Mouse (Mus musculus) MEL-GATA-1-ER (cell line): ENCODE data around the gene Gm10577.

Experiments used
- DNase-seq: peaks from one replicate; pipeline ENCODE4 v3.0.0-alpha.2; 2012; ENCODE audit warnings: low read depth; ENCODE audit errors: extremely low read depth

Gene Gm10577

DNA sequence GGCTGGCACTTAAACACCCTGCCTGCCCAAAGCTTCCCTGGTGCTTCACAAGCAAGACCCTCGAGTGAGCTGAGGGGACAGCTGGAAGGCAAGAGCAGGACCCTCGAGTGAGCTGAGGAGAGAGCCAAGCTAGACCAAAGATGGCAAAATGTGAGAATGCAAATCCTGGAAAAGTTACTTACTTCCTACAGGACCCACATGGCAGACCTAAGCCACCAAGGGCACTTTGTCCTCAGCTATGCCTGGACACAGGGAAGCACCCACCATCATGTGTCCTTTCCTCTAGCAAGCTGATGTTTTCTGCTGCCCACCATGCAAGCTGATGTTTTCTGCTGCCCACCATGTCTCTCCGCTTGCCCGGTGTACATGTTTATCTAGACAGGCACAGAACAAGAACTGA is at the start of gene Gm10577:
TSS of gene Gm10577 (minus strand) at position 101 of the 400 bp plus-strand sequence.
- DNase-seq, result no peak

DNA sequence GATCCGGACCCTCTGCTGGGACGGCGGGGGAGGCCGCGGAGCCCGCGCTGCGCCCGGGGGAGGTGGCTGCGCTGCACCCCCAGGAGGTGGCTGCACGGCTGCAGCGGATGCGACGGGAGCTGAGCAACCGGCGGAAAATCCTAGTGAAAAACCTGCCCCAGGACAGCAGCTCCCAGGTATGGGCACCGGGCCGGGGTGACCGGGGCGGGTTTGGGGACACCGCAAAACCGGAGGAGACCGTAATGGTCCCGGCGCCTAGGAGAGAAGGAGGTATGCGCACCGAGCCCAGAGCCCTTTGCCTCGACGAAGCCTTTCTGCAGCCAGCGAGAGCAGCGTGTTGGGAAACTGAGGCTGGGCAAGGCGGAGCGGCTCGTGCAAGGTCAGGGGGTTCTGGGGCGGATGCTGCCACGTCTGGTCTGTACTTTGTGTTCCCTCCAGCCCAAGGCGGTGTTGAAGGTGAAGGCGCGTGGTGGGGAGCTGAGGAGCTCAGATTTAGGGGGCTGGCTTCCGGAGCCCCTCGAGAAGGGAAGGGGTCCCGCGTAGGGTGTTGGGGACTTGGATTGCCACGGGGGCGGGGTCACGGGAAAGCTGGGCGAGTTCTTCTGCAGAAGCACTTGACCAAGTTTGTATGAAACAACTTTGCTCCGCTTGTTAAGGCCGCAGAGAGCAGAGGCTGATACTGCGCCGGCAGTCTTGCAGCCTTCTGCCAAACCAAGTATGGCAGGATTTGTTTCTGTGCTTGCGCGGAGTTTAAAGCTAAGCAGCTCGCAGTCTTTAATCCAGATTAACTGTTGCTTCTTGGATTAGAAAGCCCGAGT is 48.9 kb upstream of the Gm10577 start:
- no peak for DNase-seq

DNA sequence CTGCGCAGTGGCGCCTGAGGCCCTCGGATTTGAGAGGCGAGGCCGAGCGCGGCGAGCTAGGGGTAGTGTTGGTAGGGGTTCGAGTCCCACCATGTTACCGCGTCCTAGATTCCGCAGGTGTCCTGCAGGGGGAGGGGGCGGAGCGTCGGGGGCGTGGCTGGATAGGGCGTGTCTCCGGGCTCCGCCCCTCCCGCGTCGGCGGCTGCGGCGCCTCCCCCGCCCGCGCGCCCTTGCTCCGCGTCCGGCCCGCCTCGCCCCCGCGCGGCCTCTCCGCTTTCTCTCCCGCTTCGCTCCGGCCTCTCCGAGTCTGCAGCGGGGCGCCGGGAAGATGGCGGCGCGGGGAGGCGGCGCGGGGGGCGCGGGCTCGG is 48.3 kb upstream of the Gm10577 start, which contains the start of gene Raver2:
TSS of gene Raver2 (plus strand) at position 198 of the 368 bp plus-strand sequence.
- DNase-seq, result no peak

DNA sequence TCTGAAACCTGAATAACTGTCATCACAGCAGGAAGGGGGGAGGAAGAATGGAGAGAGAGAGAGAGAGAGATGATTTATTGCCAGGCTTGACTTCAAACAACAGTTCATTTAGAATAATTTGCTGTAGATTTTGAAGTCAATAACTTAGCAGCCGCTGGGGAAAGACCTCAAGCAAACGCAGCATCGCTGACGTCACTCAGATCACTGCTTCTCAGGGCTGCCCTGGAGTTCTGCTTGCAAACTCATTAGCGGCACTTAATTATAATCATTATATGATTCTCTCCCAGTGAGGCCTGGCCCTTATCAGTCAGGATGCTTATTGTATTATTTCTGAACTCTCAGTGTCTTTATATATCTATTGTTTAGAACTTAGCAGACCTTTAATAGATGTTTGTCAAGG is 45.9 kb upstream of the Gm10577 start:
- no peak for DNase-seq

DNA sequence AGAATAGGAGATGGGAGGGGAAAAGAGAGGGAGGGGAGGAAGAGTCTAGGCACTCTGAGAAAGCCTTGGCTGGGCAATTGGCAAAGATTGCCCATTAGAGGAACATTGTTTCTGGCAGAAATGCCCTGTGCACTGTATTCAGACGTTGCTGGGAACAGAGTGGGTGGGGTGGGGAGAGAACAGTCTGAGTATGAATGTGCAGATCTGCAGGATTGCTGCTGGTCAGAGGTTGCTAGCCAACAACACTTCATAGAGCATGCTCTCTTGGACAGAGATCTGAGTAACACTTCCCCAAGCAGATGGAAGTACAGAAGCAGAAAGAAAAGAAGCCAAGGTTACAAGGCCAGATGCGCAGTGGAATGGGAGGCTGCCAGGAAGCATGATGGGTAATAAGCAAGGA is 41.6 kb upstream of the Gm10577 start:
- no peak for DNase-seq

GRCm38 (mm10) chr4:101046576-101046975 is 26.1 kb upstream of the Gm10577 start:
- no peak for DNase-seq

DNA sequence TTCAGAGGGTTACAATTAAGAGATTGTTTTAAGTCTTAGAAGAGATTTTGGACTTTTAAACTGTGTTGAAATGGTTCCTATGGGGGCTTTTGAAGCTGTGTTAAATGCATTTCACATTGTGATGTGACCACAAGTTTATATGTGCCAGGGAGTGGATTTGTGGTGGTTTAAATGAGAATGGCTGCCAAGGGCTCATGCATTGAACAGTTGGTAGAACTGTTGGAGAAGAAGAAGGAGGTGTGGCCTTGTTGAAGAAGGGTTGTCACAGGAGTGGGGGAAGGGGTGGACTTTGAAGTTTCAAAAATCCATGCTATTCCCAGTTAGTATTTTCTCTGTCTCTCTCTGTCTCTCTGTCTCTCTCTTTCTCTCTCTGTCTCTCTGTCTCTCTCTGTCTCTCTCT is 23.7 kb upstream of the Gm10577 start:
- no peak for DNase-seq

- DNase-seq, result no peak
Measured at GRCm38 (mm10) chr4:101043691-101044090, 23.2 kb upstream of the Gm10577 start.

DNA sequence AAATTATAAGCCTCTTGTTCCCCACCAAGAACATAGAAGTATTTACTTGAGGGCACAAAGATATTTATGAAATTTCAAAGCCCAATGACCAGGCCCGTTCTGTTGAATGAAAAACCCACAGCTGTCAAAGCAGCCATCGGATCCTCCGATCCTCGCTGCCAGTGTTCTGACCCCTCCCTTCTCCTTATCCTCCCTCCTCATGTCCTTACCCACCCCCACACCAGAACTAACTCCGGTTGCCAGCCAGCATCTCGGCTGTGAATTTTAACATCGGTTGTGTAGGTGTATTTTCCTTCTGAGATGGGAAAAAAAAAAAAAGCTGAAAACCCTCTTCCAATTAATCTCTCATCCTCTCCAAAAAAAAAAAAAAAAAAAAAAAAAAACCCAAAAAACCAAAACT is 16.7 kb upstream of the Gm10577 start:
- no peak for DNase-seq

DNA sequence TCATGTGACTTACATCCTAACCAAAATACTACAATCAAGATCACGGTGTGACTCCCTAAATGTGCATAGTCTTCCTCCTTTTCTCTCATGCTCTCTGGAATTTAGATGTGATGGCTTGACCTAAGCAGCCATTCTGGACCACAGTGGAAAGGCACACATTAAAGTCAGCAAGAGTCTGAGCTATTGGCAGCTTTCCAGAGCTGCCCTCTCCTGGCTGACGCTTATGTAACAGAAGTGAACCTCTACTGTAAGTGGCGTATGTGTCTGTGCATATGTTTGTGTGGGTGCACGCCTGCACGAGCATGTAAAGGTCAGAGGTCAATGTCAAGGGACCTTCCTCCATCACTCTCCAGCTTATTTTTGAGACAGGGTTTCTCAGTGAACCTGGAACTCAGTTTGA is 14.6 kb upstream of the Gm10577 start:
- no peak for DNase-seq

- no peak for DNase-seq
Measured at GRCm38 (mm10) chr4:101033047-101033446, 12.6 kb upstream of the Gm10577 start.

DNA sequence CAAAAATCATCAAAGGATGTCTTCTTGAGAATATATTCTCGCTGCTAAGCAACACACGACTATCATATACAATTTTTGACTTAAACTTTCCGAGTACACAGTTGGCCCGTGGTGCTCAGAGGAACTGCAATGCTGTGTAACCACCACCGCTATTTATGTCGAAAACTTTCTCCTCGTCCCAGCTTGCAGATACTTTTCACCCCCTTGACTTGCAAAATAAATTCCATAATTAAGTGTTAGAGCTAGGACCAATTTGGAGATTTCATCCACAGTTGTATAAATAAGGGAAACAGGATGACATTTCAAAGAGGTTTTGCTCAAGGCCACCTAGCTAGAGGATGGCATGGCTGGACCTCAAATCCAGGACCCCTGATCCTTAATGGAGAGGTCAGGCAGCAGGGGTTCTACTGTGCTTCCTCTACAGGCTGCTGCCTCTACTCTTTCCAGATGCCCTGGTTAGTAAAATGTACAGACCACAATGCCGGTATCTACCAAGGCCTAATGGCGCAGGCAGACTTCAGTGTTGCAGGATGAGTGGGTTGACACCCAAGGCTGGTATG is 7.4 kb upstream of the Gm10577 start:
- DNase-seq, result no peak

GRCm38 (mm10) chr4:101026995-101027394 is 6.5 kb upstream of the Gm10577 start:
- DNase-seq, result no peak

- no peak for DNase-seq
Measured at GRCm38 (mm10) chr4:101026566-101026965, 6.1 kb upstream of the Gm10577 start.

DNA sequence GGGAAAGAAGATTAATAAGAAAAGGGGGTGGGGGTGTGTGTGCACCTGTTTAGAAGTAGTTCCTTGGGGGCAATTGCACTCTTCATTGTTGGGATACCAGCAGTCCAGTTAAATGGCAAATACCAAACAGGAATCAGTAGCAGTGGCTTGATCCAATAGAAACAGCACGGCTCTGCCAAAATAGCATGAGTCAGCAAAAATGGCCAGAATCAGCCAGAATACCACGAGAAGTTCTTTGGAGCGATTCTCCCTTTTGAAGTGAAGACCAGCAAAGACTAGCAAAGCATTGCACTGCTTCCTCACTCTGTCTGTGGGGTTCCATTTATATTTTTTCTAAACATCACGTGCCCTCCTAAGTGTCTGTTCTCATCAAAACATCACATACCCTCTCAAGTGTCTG is 2.7 kb downstream of the Gm10577 start:
- no peak for DNase-seq

DNA sequence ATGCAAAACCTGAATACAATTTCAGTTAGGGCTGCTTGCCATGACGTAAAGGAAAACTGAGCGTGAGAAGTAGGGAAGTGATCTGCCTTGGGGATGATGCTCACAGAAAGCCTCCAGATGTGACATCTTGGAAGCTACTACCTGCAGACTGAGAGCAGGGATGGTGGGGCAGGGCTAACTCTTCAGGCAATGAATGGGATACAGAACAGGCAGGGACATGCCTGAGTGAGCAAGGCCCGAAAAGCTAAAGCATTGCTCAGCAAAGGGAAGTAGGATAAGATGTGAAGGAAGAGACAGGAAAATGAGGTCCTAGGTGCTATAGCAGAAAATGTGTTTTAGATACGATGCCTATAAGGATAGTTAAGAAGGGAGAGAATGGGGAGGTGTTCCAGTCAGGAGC is 11.4 kb downstream of the Gm10577 start:
- DNase-seq, result no peak

GRCm38 (mm10) chr4:101008362-101008769 is 12.1 kb downstream of the Gm10577 start:
- DNase-seq, result no peak

GRCm38 (mm10) chr4:101002961-101003360 is 17.5 kb downstream of the Gm10577 start:
- no peak for DNase-seq

- no peak for DNase-seq
Measured at GRCm38 (mm10) chr4:101001073-101001472, 19.4 kb downstream of the Gm10577 start.

- no peak for DNase-seq
Measured at GRCm38 (mm10) chr4:101000622-101001021, 19.9 kb downstream of the Gm10577 start.

GRCm38 (mm10) chr4:100998906-100999305 is 21.6 kb downstream of the Gm10577 start:
- no peak for DNase-seq

DNA sequence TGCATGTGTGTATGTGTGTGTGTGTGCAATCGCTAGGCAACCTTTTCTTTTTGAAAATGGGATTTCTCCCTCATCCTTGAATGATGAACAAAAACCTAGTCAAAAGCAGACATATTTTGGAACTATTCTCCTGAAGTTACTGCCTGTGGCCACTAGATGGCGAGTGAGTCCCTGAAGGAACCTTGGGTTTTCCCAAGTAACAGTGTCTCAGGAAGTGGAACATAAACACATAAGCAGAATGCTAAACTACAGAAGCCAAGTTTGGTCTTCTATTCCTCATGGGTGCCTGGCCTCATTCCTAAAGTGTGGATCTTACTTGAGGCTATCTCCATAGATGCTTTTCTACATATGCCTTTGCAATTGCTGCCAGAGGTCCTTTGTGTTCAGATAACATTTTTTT is 22.4 kb downstream of the Gm10577 start:
- peak; percentile 56 for DNase-seq

- no peak for DNase-seq
Measured at GRCm38 (mm10) chr4:100996060-100996651, 24.3 kb downstream of the Gm10577 start.
